8 mouse cellular contexts compared by ENCODE assay signal in the genomic region with DNA sequence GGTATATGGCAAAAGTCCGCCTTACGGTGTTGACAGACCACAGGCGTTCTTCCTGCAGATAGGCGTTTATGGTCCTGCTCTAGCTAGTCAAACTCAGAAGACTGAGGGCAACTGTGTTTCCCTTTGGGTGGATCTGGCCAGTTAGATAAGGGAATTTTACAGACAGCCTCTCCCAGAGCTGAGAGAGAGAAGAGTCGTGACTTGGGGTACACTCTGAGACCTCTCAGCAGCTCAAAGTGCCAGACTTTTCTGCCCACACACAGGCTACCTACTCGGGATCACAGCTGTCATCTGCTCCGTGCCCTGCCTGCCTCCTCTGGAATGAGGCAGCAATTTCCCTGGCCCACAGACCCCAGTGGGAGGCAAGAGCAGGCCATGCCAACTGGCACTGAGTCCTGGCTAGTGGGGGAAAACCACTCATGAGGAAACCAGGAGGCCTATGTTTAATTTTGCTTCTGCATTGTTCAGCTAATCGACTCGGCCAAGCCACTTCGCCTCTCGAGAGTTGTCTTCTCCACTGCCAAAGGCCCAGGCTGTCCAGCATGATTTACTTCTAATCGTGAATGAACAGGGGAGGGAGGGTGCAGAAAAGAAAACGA. TPM values are rescaled to one million over a fixed set of nuclear protein-coding genes. Genes with fewer than 3 reads are reported as not detected.
A peak's percentile ranks its signal among the peaks of the same experiment; 100 is the strongest.
DNase-seq lines count a peak whose midpoint lies in the region; ATAC-seq lines count a peak whose summit lies in the region.

No protein-coding gene starts in this region.

- H3K4me2 ChIP-seq in midbrain, embryonic 16.5 days (ENCODE audit: low read length): no peak overlapping the region
- no peak overlapping the region for H3K4me2 ChIP-seq in hindbrain, embryonic 15.5 days
- no peak overlapping the region for H3K4me2 ChIP-seq in lung, embryonic 16.5 days (ENCODE audit: low read depth, low read length)

- ATAC-seq in midbrain, embryonic 16.5 days: no peak
- peak; percentile 70 for ATAC-seq in hindbrain, embryonic 15.5 days (ENCODE audit: low FRiP score, low read depth)
- 0 out of 2 replicates have a peak, but pooled peaks have one; percentile 6 for ATAC-seq in lung, embryonic 16.5 days (ENCODE audit: low read depth)

- no peak for DNase-seq in midbrain, embryonic 10.5 days (ENCODE audit: low spot score)
- DNase-seq in cerebellum, adult 11-12 months: peak; percentile 50
- peak; percentile 26 for DNase-seq in gastrocnemius, postnatal 10 days
- no peak for DNase-seq in thymus, postnatal 14 days
- no peak for DNase-seq in yolk sac, embryonic 10.5 days (ENCODE audit: low spot score)

- H3K27ac ChIP-seq in midbrain, embryonic 10.5 days (replicated peaks): peak overlapping the region; percentile 69
- H3K27ac ChIP-seq in midbrain, embryonic 16.5 days (ENCODE audit: low read length): no peak overlapping the region
- H3K27ac ChIP-seq in hindbrain, embryonic 15.5 days (replicated peaks): no peak overlapping the region
- H3K27ac ChIP-seq in lung, embryonic 16.5 days (ENCODE audit: low read length): peak overlapping the region; percentile 50

- H3K4me3 ChIP-seq in midbrain, embryonic 10.5 days: no peak overlapping the region
- no peak overlapping the region for H3K4me3 ChIP-seq in midbrain, embryonic 16.5 days (ENCODE audit: low read depth, low read length)
- no peak overlapping the region for H3K4me3 ChIP-seq in hindbrain, embryonic 15.5 days
- no peak overlapping the region for H3K4me3 ChIP-seq in lung, embryonic 16.5 days (ENCODE audit: low read length)

- peaks cover 56% of the 10 kb centered on the region for H3K4me1 ChIP-seq in midbrain, embryonic 10.5 days
- H3K4me1 ChIP-seq in midbrain, embryonic 16.5 days (ENCODE audit: control insufficient read depth, insufficient read depth, low read length): peaks cover 11% of the 10 kb centered on the region; the same call in 1 of the 2 replicates
- H3K4me1 ChIP-seq in hindbrain, embryonic 15.5 days (replicated peaks): peaks cover 14% of the 10 kb centered on the region
- peaks cover 11% of the 10 kb centered on the region for H3K4me1 ChIP-seq in lung, embryonic 16.5 days (replicated peaks; ENCODE audit: control insufficient read depth, insufficient read depth, low read length)

- WGBS in midbrain, embryonic 10.5 days: 76% methylated on average over 13 of the region's 13 CpGs
- WGBS in midbrain, embryonic 16.5 days: 58% methylated on average over 13 of the region's 13 CpGs
- WGBS in hindbrain, embryonic 15.5 days: 46% methylated on average over 13 of the region's 13 CpGs
- WGBS in lung, embryonic 16.5 days: 40% methylated on average over 13 of the region's 13 CpGs

- no peaks in the 10 kb centered on the region for H3K9me3 ChIP-seq in midbrain, embryonic 10.5 days (replicated peaks)
- no peaks in the 10 kb centered on the region for H3K9me3 ChIP-seq in midbrain, embryonic 16.5 days (replicated peaks; ENCODE audit: control insufficient read depth, low read length, poor library complexity, severe bottlenecking)
- H3K9me3 ChIP-seq in hindbrain, embryonic 15.5 days: no peaks in the 10 kb centered on the region
- no peaks in the 10 kb centered on the region for H3K9me3 ChIP-seq in lung, embryonic 16.5 days (ENCODE audit: control insufficient read depth, low read length)

- no peaks in the 10 kb centered on the region for H3K36me3 ChIP-seq in midbrain, embryonic 10.5 days
- no peaks in the 10 kb centered on the region for H3K36me3 ChIP-seq in midbrain, embryonic 16.5 days (ENCODE audit: control insufficient read depth, insufficient read depth, low read length)
- no peaks in the 10 kb centered on the region for H3K36me3 ChIP-seq in hindbrain, embryonic 15.5 days
- H3K36me3 ChIP-seq in lung, embryonic 16.5 days (ENCODE audit: control insufficient read depth, insufficient read depth, low read length): no peaks in the 10 kb centered on the region

- no peaks in the 10 kb centered on the region; the same call in 1 of the 2 replicates for H3K27me3 ChIP-seq in midbrain, embryonic 10.5 days (ENCODE audit: low read depth, poor library complexity, severe bottlenecking)
- H3K27me3 ChIP-seq in midbrain, embryonic 16.5 days (ENCODE audit: control insufficient read depth, insufficient read depth, low read depth, low read length): peaks cover 15% of the 10 kb centered on the region
- peaks cover 10% of the 10 kb centered on the region for H3K27me3 ChIP-seq in hindbrain, embryonic 15.5 days
- no peaks in the 10 kb centered on the region for H3K27me3 ChIP-seq in lung, embryonic 16.5 days (ENCODE audit: control insufficient read depth, insufficient read depth, low read depth, low read length)

- H3K9ac ChIP-seq in midbrain, embryonic 16.5 days (ENCODE audit: low read depth, low read length): no peak overlapping the region
- no peak overlapping the region for H3K9ac ChIP-seq in hindbrain, embryonic 15.5 days
- H3K9ac ChIP-seq in lung, embryonic 16.5 days (ENCODE audit: low read length): no peak overlapping the region

RNA-seq across cellular contexts. Expression of a gene that starts 31.3 kb away (rescaled TPM):
- polyA plus RNA-seq in midbrain, embryonic 10.5 days (2016; fragmentation: Nextera tagmentation; extraction: Ambion mirVana): 212 and 273 TPM in 2 replicates
- 90.7 and 91.6 TPM in 2 replicates for polyA plus RNA-seq in midbrain, embryonic 16.5 days (2015; fragmentation: Nextera tagmentation; extraction: Ambion mirVana)
- 1 to 10 TPM; 5.2 to 5.4 TPM for total RNA-seq in gastrocnemius, postnatal 10 days (2021)
- polyA plus RNA-seq in hindbrain, embryonic 15.5 days (2015; fragmentation: Nextera tagmentation; extraction: Ambion mirVana): 89.6 and 90.3 TPM in 2 replicates
- 89.7 and 95.7 TPM in 2 replicates for polyA plus RNA-seq in lung, embryonic 16.5 days (2015; fragmentation: Nextera tagmentation; extraction: Ambion mirVana)

Comparison
In these comparisons a context has a peak if more than half of its experiments do, and no peak if none do; other contexts are left out.
1. H3K27ac ChIP-seq: peak in midbrain, embryonic 10.5 days (single experiment) and lung, embryonic 16.5 days (single experiment); none in midbrain, embryonic 16.5 days (single experiment) and hindbrain, embryonic 15.5 days (single experiment).
2. DNase-seq: peak in cerebellum, adult 11-12 months (single experiment) and gastrocnemius, postnatal 10 days (single experiment); none in midbrain, embryonic 10.5 days (single experiment), thymus, postnatal 14 days (single experiment) and yolk sac, embryonic 10.5 days (single experiment).